Mouse (Mus musculus): ENCODE data around the gene Usp29. TPM values are rescaled to one million over a fixed set of nuclear protein-coding genes. Genes with fewer than 3 reads are reported as not detected.

Usp29 gene
- total RNA-seq, 1 experiment from 2014 or later, result not detected

Other genes starting within 250 kb of the Usp29 start
- not detected in 2 replicates for gene Olfr5, start 243.6 kb upstream of the Usp29 start, total RNA-seq (2017)
- not detected in 2 replicates for gene Olfr1347, start 230.8 kb upstream of the Usp29 start, total RNA-seq (2017)
- not detected in 2 replicates for gene Olfr1348, start 221.8 kb upstream of the Usp29 start, total RNA-seq (2017)
- not detected in 2 replicates for gene Olfr1349, start 207.6 kb upstream of the Usp29 start, total RNA-seq (2017)
- gene Olfr1350, start 165.7 kb upstream of the Usp29 start, total RNA-seq (2017), result not detected in 2 replicates
- gene Zim1, start 34.1 kb upstream of the Usp29 start, total RNA-seq (2017), result not detected in 2 replicates
- not detected in 2 replicates for gene Peg3, start 147 bp upstream of the Usp29 start, total RNA-seq (2017)

Measured in common myeloid progenitor, adult 5-6 weeks (primary cell).